ENCODE assay signal across 9 mouse cellular contexts in genomic region chr14:36937080-36937878, GRCm38 (mm10). TPM values are rescaled to one million over a fixed set of nuclear protein-coding genes. Genes with fewer than 3 reads are reported as not detected.
DNase-seq lines count a peak whose midpoint lies in the region; ATAC-seq and TF ChIP-seq lines count a peak whose summit lies in the region.
"Had no signal": no experiment of that assay in that cellular context is flagged by ENCODE, and none has a peak within 500 bp of the region (broad histone marks: within the 10 kb centered on the region; RNA-seq: fewer than 3 reads in every experiment).

No protein-coding gene starts in this region.

- no peak overlapping the region for H3K4me3 ChIP-seq in liver, adult 2 months (ENCODE audit: insufficient read depth, low read depth, low read length)
- H3K4me3 ChIP-seq in heart, postnatal 0 days (ENCODE audit: low read depth, low read length) = no peak overlapping the region
- no peak overlapping the region for H3K4me3 ChIP-seq in lung, adult 2 months (replicated peaks; ENCODE audit: extremely low read depth, low read depth, low read length)

- no peaks in the 10 kb centered on the region for H3K9me3 ChIP-seq in heart, postnatal 0 days (replicated peaks; ENCODE audit: control insufficient read depth, low read length)

- no peak overlapping the region for H3K9ac ChIP-seq in liver, adult 2 months (ENCODE audit: low read depth, low read length)
- no peak overlapping the region for H3K9ac ChIP-seq in heart, postnatal 0 days (replicated peaks; ENCODE audit: low read depth, low read length)

- DNase-seq in adrenal gland, postnatal 10 days = peak; percentile 53
- no peak for DNase-seq in adrenal gland, postnatal 4 days (ENCODE audit: low spot score in 2 of 2)
- peak; percentile 29 for DNase-seq in liver, adult 2 months (ENCODE audit: extremely low read depth, low read depth, low spot score)
- DNase-seq in liver = no peak
- DNase-seq in c-Kit-positive CD71-positive TER-119-positive erythroid progenitor cells, embryonic 14.5 days (ENCODE audit: low spot score) = peak; percentile 47
- peak; percentile 83 for DNase-seq in heart, postnatal 0 days (ENCODE audit: low spot score)
- no peak for DNase-seq in lung, adult 2 months

- H3K4me1 ChIP-seq in liver, adult 2 months (ENCODE audit: control insufficient read depth, insufficient read depth, low read length) = no peaks in the 10 kb centered on the region
- no peaks in the 10 kb centered on the region; the same call in 1 of the 2 replicates for H3K4me1 ChIP-seq in heart, postnatal 0 days (ENCODE audit: control insufficient read depth, insufficient read depth)
- peaks cover 11% of the 10 kb centered on the region for H3K4me1 ChIP-seq in lung, adult 2 months (ENCODE audit: control insufficient read depth, insufficient read depth, low read length)

- H3K36me3 ChIP-seq in liver, adult 2 months (ENCODE audit: control insufficient read depth, insufficient read depth, low read length) = peaks cover 41% of the 10 kb centered on the region
- H3K36me3 ChIP-seq in heart, postnatal 0 days (replicated peaks; ENCODE audit: control insufficient read depth, insufficient read depth, low read length) = peaks cover 20% of the 10 kb centered on the region

- no peak overlapping the region for H3K27ac ChIP-seq in liver, adult 2 months (replicated peaks; ENCODE audit: insufficient read depth, low read depth, low read length)
- H3K27ac ChIP-seq in heart, postnatal 0 days (ENCODE audit: low read depth) = peak overlapping the region; percentile 49
- H3K27ac ChIP-seq: macrophage had no signal

- TF ChIP-seq POLR2A in liver, adult 2 months (IDR thresholded peaks at IDR 0.05; ENCODE audit: extremely low read depth, insufficient read depth, low read length) = no peak
- no peak for TF ChIP-seq POLR2A in lung, adult 2 months (IDR thresholded peaks at IDR 0.05; ENCODE audit: borderline replicate concordance, extremely low read depth, low read depth, low read length)

- peak; percentile 39; the same call in 1 of the 2 replicates for TF ChIP-seq CTCF in liver, adult 2 months (IDR thresholded peaks at IDR 0.05; ENCODE audit: low read depth, low read length)
- peak; percentile 78 for TF ChIP-seq CTCF in heart, postnatal 0 days (IDR thresholded peaks at IDR 0.05; ENCODE audit: low read depth)
- peak; percentile 26; the same call in 1 of the 2 replicates for TF ChIP-seq CTCF in lung, adult 2 months (IDR thresholded peaks at IDR 0.05; ENCODE audit: insufficient read depth, low read length)

- TF ChIP-seq EP300 in heart, postnatal 0 days (IDR thresholded peaks at IDR 0.05; ENCODE audit: low read depth) = no peak

- peaks cover 2% of the 10 kb centered on the region; the same call in 1 of the 2 replicates for H3K79me2 ChIP-seq in liver, adult 2 months (ENCODE audit: control insufficient read depth, insufficient read depth, low read length)

- WGBS in liver, adult 2 months = 76% methylated on average over 7 of the region's 7 CpGs
- 59% methylated on average over 7 of the region's 7 CpGs for WGBS in heart, postnatal 0 days
- WGBS in lung, adult 2 months = 70% methylated on average over 7 of the region's 7 CpGs

- peak; percentile 33; the same call in 1 of the 2 replicates for ATAC-seq in heart, postnatal 0 days (ENCODE audit: insufficient read depth, low read depth)
- ATAC-seq in neutrophil, adult 5-6 weeks (ENCODE audit: extremely low read depth, insufficient number of reproducible peaks, low FRiP score, poor library complexity, severe bottlenecking) = peak; percentile 70; the same call in 1 of the 2 replicates

- H3K27me3 ChIP-seq in liver, adult 2 months (ENCODE audit: control insufficient read depth, insufficient read depth, low read length) = no peaks in the 10 kb centered on the region
- no peaks in the 10 kb centered on the region for H3K27me3 ChIP-seq in heart, postnatal 0 days (ENCODE audit: control insufficient read depth, insufficient read depth, low read length)

- H3K4me2 ChIP-seq in heart, postnatal 0 days (ENCODE audit: low read depth, low read length) = no peak overlapping the region

RNA-seq across cellular contexts. Expression of gene Ccser2, which starts 31.3 kb away (rescaled TPM):
- 10 to 100 TPM; 33.4 to 38.3 TPM for total RNA-seq in adrenal gland, postnatal 10 days (2021)
- total RNA-seq in adrenal gland, postnatal 4 days (2021) = 10 to 100 TPM; 29.1 to 33.4 TPM
- 19.1 and 21.1 TPM in 2 replicates for total RNA-seq in liver, adult 2 months (2014; rRNA removed)
- 6.3 and 7.4 TPM in 2 replicates for polyA plus RNA-seq in liver, adult 2 months (2012; rRNA removed)
- 49.8 and 69.6 TPM in 2 replicates for total RNA-seq in heart, postnatal 0 days (2014; rRNA removed; ENCODE audit: low replicate concordance)
- polyA plus RNA-seq in heart, postnatal 0 days (2015; fragmentation: Nextera tagmentation; extraction: Ambion mirVana) = 74.1 and 75.7 TPM in 2 replicates
- 25.9 and 38.0 TPM in 2 replicates for polyA plus RNA-seq in lung, adult 2 months (2012; rRNA removed)
- 39.4 and 40.3 TPM in 2 replicates for total RNA-seq in neutrophil, adult 5-6 weeks (2017)

Comparison
In these comparisons a context has a peak if more than half of its experiments do, and no peak if none do; other contexts are left out.
1. DNase-seq: peak in adrenal gland, postnatal 10 days (single experiment), liver, adult 2 months (single experiment), c-Kit-positive CD71-positive TER-119-positive erythroid progenitor cells, embryonic 14.5 days (single experiment) and heart, postnatal 0 days (single experiment); none in adrenal gland, postnatal 4 days (0 of 2), liver (single experiment) and lung, adult 2 months (single experiment).
2. CTCF ChIP-seq: peak in every context shown above with its lines; median percentile 78 in heart, postnatal 0 days; 39 in liver, adult 2 months; 26 in lung, adult 2 months.